Mouse (Mus musculus): ENCODE results near the gene Ccdc8.

The Ccdc8 gene

DNA sequence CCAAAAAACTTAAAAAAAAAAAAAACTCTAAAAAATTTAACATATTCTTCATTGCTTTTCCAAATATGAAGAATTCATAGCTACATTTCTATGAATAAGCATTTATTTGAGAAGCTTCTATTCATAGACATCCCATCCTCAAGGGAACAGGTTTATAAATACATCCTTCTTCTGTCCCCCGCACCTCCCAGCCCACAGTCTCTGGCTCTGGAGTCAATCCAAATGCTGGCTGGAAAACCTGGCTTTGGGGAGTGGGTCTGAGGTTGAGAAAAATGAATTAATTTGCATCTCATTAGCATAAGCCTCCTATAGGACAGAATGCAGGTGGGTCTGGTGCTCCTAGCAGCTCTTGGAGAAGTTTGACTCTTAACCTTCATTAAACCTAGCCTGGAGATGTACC lies 53.2 kb downstream of the Ccdc8 start:
- in situ Hi-C loops (cut with MboI) = loop anchor here (10.0 kb wide), 1 partner anchor 61 kb away; the partner anchor contains the start of gene Gm42372

All from mature B cell (primary cell).